Mouse (Mus musculus) limb, embryonic 12.5 days (tissue): ENCODE results near the gene Cpne5. TPM values are rescaled to one million over a fixed set of nuclear protein-coding genes. Genes with fewer than 3 reads are reported as not detected.
A peak's percentile ranks its signal among the peaks of the same experiment; 100 is the strongest.

Source experiments
- ATAC-seq: fragments of 200-750 bp; cut with Nextera tagmentation; 2 replicates; pipeline ENCODE4 v1.8.0; 2017; ENCODE audit warnings: low read depth, moderate TSS enrichment; ENCODE audit not compliant: insufficient number of reproducible peaks, insufficient read depth, low FRiP score, low TSS enrichment
- H3K27ac ChIP-seq: fragments of 300-500 bp; sonication (generic); 2 replicates; pipeline ENCODE4 v1.5.1; 2016; ENCODE audit warnings: mild to moderate bottlenecking, moderate library complexity
- H3K27me3 ChIP-seq: fragments of 300-500 bp; sonication (generic); 2 replicates; pipeline ENCODE4 v1.6.1; 2016; ENCODE audit warnings: mild to moderate bottlenecking, moderate library complexity
- H3K36me3 ChIP-seq: fragments of 300-500 bp; sonication (generic); 2 replicates; pipeline ENCODE4 v1.6.1; 2016; ENCODE audit warnings: mild to moderate bottlenecking, moderate library complexity
- H3K4me1 ChIP-seq: fragments of 300-500 bp; sonication (generic); replicated peaks from 2 replicates; pipeline ENCODE4 v1.6.1; 2016
- H3K4me2 ChIP-seq: fragments of 300-500 bp; sonication (generic); 2 replicates; pipeline ENCODE4 v1.6.1; 2016; ENCODE audit warnings: mild to moderate bottlenecking, moderate library complexity
- H3K4me3 ChIP-seq: fragments of 300-500 bp; sonication (generic); replicated peaks from 2 replicates; pipeline ENCODE4 v1.5.1; 2016; ENCODE audit warnings: mild to moderate bottlenecking
- H3K9ac ChIP-seq: fragments of 300-500 bp; sonication (generic); replicated peaks from 2 replicates; pipeline ENCODE4 v1.6.1; 2016; ENCODE audit warnings: mild to moderate bottlenecking, moderate library complexity
- H3K9me3 ChIP-seq: fragments of 300-500 bp; sonication (generic); 2 replicates; pipeline ENCODE4 v1.6.1; 2016; ENCODE audit warnings: mild to moderate bottlenecking, moderate library complexity
- WGBS: fragments of 180-500 bp; shearing (Covaris S2); methylation state at CpG from one replicate; pipeline ENCODE4 v1.1.7; 2016; 5-methylcytosine and 5-hydroxymethylcytosine counted together
- polyA plus RNA-seq: library from polyadenylated mRNA; unstranded; fragments of >200 nt; fragmentation: Nextera tagmentation; extraction: Ambion mirVana; gene quantifications from 2 replicates; pipeline ENCODE4 v1.2.1, GENCODE M21; 2016

The Cpne5 gene
- polyA plus RNA-seq, 1 experiment from 2014 or later: 6.4 TPM

DNA sequence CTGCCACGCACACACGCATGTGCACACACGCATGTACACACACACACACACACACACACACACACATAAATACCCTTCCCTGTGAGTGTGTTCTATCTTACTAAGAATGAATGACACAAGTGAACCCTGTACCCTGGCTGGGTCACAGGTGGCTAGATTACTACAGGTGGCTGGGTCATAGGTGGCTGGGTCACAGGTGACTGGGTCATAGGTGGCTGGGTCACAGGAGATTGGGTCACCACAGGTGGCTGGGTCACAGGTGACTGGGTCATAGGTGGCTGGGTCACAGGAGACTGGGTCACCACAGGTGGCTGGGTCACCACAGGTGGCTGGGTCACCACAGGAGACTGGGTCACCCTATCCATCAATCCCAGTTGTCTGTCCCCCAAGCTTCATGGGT lies 27.9 kb downstream of the Cpne5 start:
- no peaks in the 10 kb centered on the region for H3K9me3 ChIP-seq
- peaks cover 6% of the 10 kb centered on the region for H3K27me3 ChIP-seq
- no peak overlapping the region for H3K27ac ChIP-seq
- WGBS: 93% methylated on average over 3 of the region's 3 CpGs
- 0 out of 2 replicates have a peak, but pooled peaks have one; percentile 32 for ATAC-seq
- no peak overlapping the region for H3K4me3 ChIP-seq
- H3K4me1 ChIP-seq: peaks cover 24% of the 10 kb centered on the region
- no peak overlapping the region for H3K9ac ChIP-seq
- no peak overlapping the region for H3K4me2 ChIP-seq
- H3K36me3 ChIP-seq: no peaks in the 10 kb centered on the region

DNA sequence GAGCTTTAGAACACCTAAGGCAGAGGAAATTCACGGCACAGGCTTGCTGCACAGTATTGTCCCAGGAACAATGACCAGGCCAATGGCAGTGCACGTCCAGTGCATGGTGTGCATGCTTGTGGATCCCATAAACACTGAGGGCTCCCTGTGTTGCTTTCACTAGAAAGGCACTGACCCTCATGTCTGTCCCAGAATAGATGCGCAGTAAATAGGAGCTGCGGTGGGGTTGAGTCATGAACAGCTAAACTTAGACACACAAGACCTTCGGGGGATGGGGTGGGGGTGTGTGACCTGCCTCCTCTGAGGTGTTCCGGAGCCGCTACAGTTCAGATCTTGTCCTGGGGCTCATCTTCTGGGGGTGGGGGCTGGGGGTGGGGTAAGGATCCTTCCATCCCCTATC lies 31.9 kb downstream of the Cpne5 start:
- 84% methylated on average over 7 of the region's 7 CpGs for WGBS
- Histone ChIP-seq H3K27ac (no peak overlapping the region), H3K36me3 (no peaks in the 10 kb centered on the region), H3K4me2 (no peak overlapping the region), H3K4me3 (no peak overlapping the region), H3K27me3 (peaks cover 2% of the 10 kb centered on the region), H3K9me3 (no peaks in the 10 kb centered on the region), H3K4me1 (no peaks in the 10 kb centered on the region), H3K9ac (no peak overlapping the region)
- no peak for ATAC-seq

GRCm38 (mm10) chr17:29202604-29203003 lies 35.4 kb downstream of the Cpne5 start:
- Histone ChIP-seq H3K4me2 (no peak overlapping the region), H3K27ac (no peak overlapping the region), H3K9ac (no peak overlapping the region), H3K4me1 (peaks cover 13% of the 10 kb centered on the region), H3K4me3 (no peak overlapping the region), H3K27me3 (no peaks in the 10 kb centered on the region), H3K9me3 (no peaks in the 10 kb centered on the region), H3K36me3 (no peaks in the 10 kb centered on the region)
- 81% methylated on average over 6 of the region's 6 CpGs for WGBS
- ATAC-seq: no peak

- ATAC-seq: no peak
Measured at GRCm38 (mm10) chr17:29199821-29200220, 38.1 kb downstream of the Cpne5 start.

GRCm38 (mm10) chr17:29199151-29199800 lies 38.7 kb downstream of the Cpne5 start:
- Histone ChIP-seq H3K27ac (peak overlapping the region; percentile 70), H3K9ac (no peak overlapping the region), H3K4me3 (no peak overlapping the region), H3K36me3 (no peaks in the 10 kb centered on the region), H3K27me3 (no peaks in the 10 kb centered on the region), H3K9me3 (no peaks in the 10 kb centered on the region; the same call in 1 of the 2 replicates), H3K4me1 (peaks cover 13% of the 10 kb centered on the region), H3K4me2 (peak overlapping the region; percentile 17; the same call in 1 of the 2 replicates)
- WGBS: 16% methylated on average over 9 of the region's 9 CpGs
- ATAC-seq: 0 out of 2 replicates have a peak, but pooled peaks have one; percentile 21

More at GRCm38 (mm10) chr17:29199821-29200220, 38.1 kb downstream of the Cpne5 start:
- Histone ChIP-seq H3K4me2 (peak overlapping the region; percentile 17; the same call in 1 of the 2 replicates), H3K4me3 (no peak overlapping the region), H3K4me1 (peaks cover 13% of the 10 kb centered on the region), H3K9me3 (no peaks in the 10 kb centered on the region), H3K36me3 (no peaks in the 10 kb centered on the region), H3K9ac (no peak overlapping the region), H3K27ac (peak overlapping the region; percentile 70), H3K27me3 (no peaks in the 10 kb centered on the region)
- WGBS: 24% methylated on average over 6 of the region's 7 CpGs

- Histone ChIP-seq H3K4me2 (no peak overlapping the region), H3K27ac (no peak overlapping the region), H3K27me3 (no peaks in the 10 kb centered on the region), H3K36me3 (no peaks in the 10 kb centered on the region), H3K4me1 (peaks cover 19% of the 10 kb centered on the region), H3K9me3 (no peaks in the 10 kb centered on the region; the same call in 1 of the 2 replicates), H3K4me3 (no peak overlapping the region), H3K9ac (no peak overlapping the region)
- no peak for ATAC-seq
- WGBS: 34% methylated on average over 4 of the region's 4 CpGs
Measured at GRCm38 (mm10) chr17:29195579-29195978, 42.4 kb downstream of the Cpne5 start.

DNA sequence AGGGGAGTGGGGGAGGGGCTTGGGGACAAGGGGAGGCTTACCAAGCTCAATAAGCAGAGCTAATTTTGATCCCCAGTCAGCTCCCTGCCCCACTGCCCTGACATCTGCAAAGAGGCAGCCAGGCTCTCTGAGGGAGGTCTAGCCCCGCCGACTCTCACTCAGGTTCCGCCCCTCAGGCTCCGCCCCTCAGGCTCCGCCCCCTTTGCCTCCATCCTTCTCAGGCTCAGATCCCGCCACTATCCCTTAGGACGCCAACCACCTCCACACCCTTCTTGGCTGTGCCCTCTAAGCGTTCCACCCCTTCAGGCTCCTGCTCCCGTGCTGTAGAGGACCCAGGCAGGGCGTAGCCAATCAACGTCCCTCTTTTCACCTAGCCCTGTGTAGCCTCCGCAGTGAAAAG lies 49.0 kb downstream of the Cpne5 start:
- H3K4me3 ChIP-seq: no peak overlapping the region
- no peak for ATAC-seq

GRCm38 (mm10) chr17:29186989-29187859 lies 50.7 kb downstream of the Cpne5 start:
- H3K4me2 ChIP-seq: no peak overlapping the region
- H3K27ac ChIP-seq: no peak overlapping the region
- H3K27me3 ChIP-seq: peaks cover 17% of the 10 kb centered on the region
- H3K36me3 ChIP-seq: no peaks in the 10 kb centered on the region
- no peaks in the 10 kb centered on the region for H3K9me3 ChIP-seq
- WGBS: 24% methylated on average over 10 of the region's 10 CpGs
- no peak overlapping the region for H3K9ac ChIP-seq
- H3K4me1 ChIP-seq: peaks cover 51% of the 10 kb centered on the region
- H3K4me3 ChIP-seq: no peak overlapping the region
- ATAC-seq: no peak

More for the DNA sequence above, 49.0 kb downstream of the Cpne5 start:
- 8% methylated on average over 12 of the region's 12 CpGs for WGBS
- Histone ChIP-seq H3K9me3 (no peaks in the 10 kb centered on the region), H3K27me3 (peaks cover 9% of the 10 kb centered on the region), H3K27ac (no peak overlapping the region), H3K4me2 (peak overlapping the region; percentile 35), H3K4me1 (peaks cover 51% of the 10 kb centered on the region), H3K9ac (no peak overlapping the region), H3K36me3 (no peaks in the 10 kb centered on the region)

DNA sequence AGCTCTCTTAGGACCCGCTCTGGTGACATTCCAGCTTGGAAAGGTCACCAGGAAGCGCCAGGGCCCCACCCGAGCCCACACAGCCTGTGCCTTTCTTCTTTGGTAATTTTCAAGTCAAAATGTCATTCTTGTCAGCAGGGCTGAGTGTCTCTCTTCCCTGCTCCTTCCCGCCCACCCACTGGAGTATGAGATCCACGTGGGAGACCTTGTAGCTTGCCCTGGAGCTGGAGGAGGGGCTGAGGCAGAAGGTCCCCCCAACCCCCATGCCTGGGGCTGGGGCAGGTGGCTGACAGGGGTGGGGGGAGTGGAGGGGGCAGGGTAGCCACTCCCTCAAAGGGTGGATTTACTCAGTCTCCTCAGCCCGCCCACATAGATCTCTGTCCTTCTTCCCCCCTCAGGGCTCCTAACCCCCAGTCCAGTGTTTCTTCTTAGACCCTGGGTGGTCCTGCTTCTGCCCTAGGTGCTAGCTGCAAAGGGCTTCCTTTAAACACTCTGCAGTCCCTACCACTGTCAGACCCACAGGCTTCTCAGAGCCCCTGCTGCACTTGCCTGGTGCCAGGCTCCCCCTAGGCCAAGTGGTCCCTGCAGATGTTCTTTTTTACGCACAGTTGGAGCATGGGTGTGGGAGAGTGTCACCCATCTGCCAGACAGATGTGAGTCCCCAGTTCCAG lies 52.5 kb downstream of the Cpne5 start:
- no peak overlapping the region for H3K9ac ChIP-seq
- no peak for ATAC-seq
- H3K9me3 ChIP-seq: no peaks in the 10 kb centered on the region
- H3K4me1 ChIP-seq: peaks cover 44% of the 10 kb centered on the region
- WGBS: 32% methylated on average over 7 of the region's 7 CpGs
- peak overlapping the region; percentile 29; the same call in 1 of the 2 replicates for H3K27ac ChIP-seq
- H3K27me3 ChIP-seq: peaks cover 17% of the 10 kb centered on the region
- no peak overlapping the region for H3K4me3 ChIP-seq
- no peaks in the 10 kb centered on the region for H3K36me3 ChIP-seq
- H3K4me2 ChIP-seq: no peak overlapping the region

- Histone ChIP-seq H3K27me3 (peaks cover 10% of the 10 kb centered on the region), H3K27ac (no peak overlapping the region), H3K9ac (no peak overlapping the region), H3K4me2 (no peak overlapping the region), H3K4me1 (peaks cover 31% of the 10 kb centered on the region), H3K9me3 (no peaks in the 10 kb centered on the region), H3K4me3 (no peak overlapping the region), H3K36me3 (no peaks in the 10 kb centered on the region)
- ATAC-seq: no peak
- 65% methylated on average over 11 of the region's 11 CpGs for WGBS
Measured at GRCm38 (mm10) chr17:29183162-29183561, 54.8 kb downstream of the Cpne5 start.

GRCm38 (mm10) chr17:29181751-29182150 lies 56.2 kb downstream of the Cpne5 start:
- WGBS: 79% methylated on average over 5 of the region's 5 CpGs
- Histone ChIP-seq H3K4me1 (peaks cover 23% of the 10 kb centered on the region), H3K36me3 (no peaks in the 10 kb centered on the region), H3K27me3 (peaks cover 7% of the 10 kb centered on the region), H3K27ac (no peak overlapping the region), H3K9me3 (no peaks in the 10 kb centered on the region), H3K4me3 (no peak overlapping the region), H3K4me2 (no peak overlapping the region), H3K9ac (no peak overlapping the region)
- ATAC-seq: no peak
